Mouse (Mus musculus): Measurements from ENCODE around the gene Slc25a54. TPM values are rescaled to one million over a fixed set of nuclear protein-coding genes. Genes with fewer than 3 reads are reported as not detected.

Gene Slc25a54
- polyA plus RNA-seq, 1 experiment: not detected

GRCm38 (mm10) chr3:109129768-109130167, 49.5 kb downstream of the Slc25a54 start:
- no peak for TF ChIP-seq POLR2A (IDR thresholded peaks at IDR 0.05; ENCODE audit: borderline replicate concordance, insufficient read depth, low read length)
- no peak for TF ChIP-seq CTCF (IDR thresholded peaks at IDR 0.05; ENCODE audit: borderline replicate concordance, insufficient read depth, low read depth, low read length)
- Histone ChIP-seq H3K27me3 (ENCODE audit: control insufficient read depth, insufficient read depth, low read length) (no peaks in the 10 kb centered on the region), H3K27ac (ENCODE audit: insufficient read depth, low read length) (no peak overlapping the region), H3K4me3 (replicated peaks; ENCODE audit: insufficient read depth, low read depth, low read length) (no peak overlapping the region), H3K4me1 (ENCODE audit: control insufficient read depth, insufficient read depth, low read length) (no peaks in the 10 kb centered on the region)
- WGBS: 27% methylated on average over 5 of the region's 5 CpGs
- no peak for DNase-seq

- WGBS: 89% methylated on average over 4 of the region's 4 CpGs
- Histone ChIP-seq H3K27ac (ENCODE audit: insufficient read depth, low read length) (no peak overlapping the region), H3K4me3 (replicated peaks; ENCODE audit: insufficient read depth, low read depth, low read length) (no peak overlapping the region), H3K27me3 (ENCODE audit: control insufficient read depth, insufficient read depth, low read length) (no peaks in the 10 kb centered on the region), H3K4me1 (ENCODE audit: control insufficient read depth, insufficient read depth, low read length) (no peaks in the 10 kb centered on the region)
- DNase-seq: no peak
- TF ChIP-seq POLR2A (IDR thresholded peaks at IDR 0.05; ENCODE audit: borderline replicate concordance, insufficient read depth, low read length): no peak
- TF ChIP-seq CTCF (IDR thresholded peaks at IDR 0.05; ENCODE audit: borderline replicate concordance, insufficient read depth, low read depth, low read length): no peak
Measured at GRCm38 (mm10) chr3:109132966-109133365, 52.7 kb downstream of the Slc25a54 start.

- DNase-seq: no peak
- TF ChIP-seq POLR2A (IDR thresholded peaks at IDR 0.05; ENCODE audit: borderline replicate concordance, insufficient read depth, low read length) (no peak), CTCF (IDR thresholded peaks at IDR 0.05; ENCODE audit: borderline replicate concordance, insufficient read depth, low read depth, low read length) (no peak)
- H3K4me3 ChIP-seq (replicated peaks; ENCODE audit: insufficient read depth, low read depth, low read length): no peak overlapping the region
- no peaks in the 10 kb centered on the region for H3K27me3 ChIP-seq (ENCODE audit: control insufficient read depth, insufficient read depth, low read length)
- no peak overlapping the region for H3K27ac ChIP-seq (ENCODE audit: insufficient read depth, low read length)
- no peaks in the 10 kb centered on the region for H3K4me1 ChIP-seq (ENCODE audit: control insufficient read depth, insufficient read depth, low read length)
- 96% methylated on average over 15 of the region's 15 CpGs for WGBS
Measured at GRCm38 (mm10) chr3:109134036-109134435, 53.8 kb downstream of the Slc25a54 start.

- no peaks in the 10 kb centered on the region for H3K27me3 ChIP-seq (ENCODE audit: control insufficient read depth, insufficient read depth, low read length)
- 94% methylated on average over 1 of the region's 1 CpGs for WGBS
- no peak overlapping the region for H3K27ac ChIP-seq (ENCODE audit: insufficient read depth, low read length)
- no peak for DNase-seq
- no peaks in the 10 kb centered on the region for H3K4me1 ChIP-seq (ENCODE audit: control insufficient read depth, insufficient read depth, low read length)
- H3K4me3 ChIP-seq (replicated peaks; ENCODE audit: insufficient read depth, low read depth, low read length): no peak overlapping the region
- TF ChIP-seq POLR2A (IDR thresholded peaks at IDR 0.05; ENCODE audit: borderline replicate concordance, insufficient read depth, low read length): no peak
- no peak for TF ChIP-seq CTCF (IDR thresholded peaks at IDR 0.05; ENCODE audit: borderline replicate concordance, insufficient read depth, low read depth, low read length)
Measured at GRCm38 (mm10) chr3:109135352-109135751, 55.1 kb downstream of the Slc25a54 start.

GRCm38 (mm10) chr3:109152561-109152960, 72.3 kb downstream of the Slc25a54 start:
- Histone ChIP-seq H3K27ac (ENCODE audit: insufficient read depth, low read length) (no peak overlapping the region), H3K27me3 (ENCODE audit: control insufficient read depth, insufficient read depth, low read length) (no peaks in the 10 kb centered on the region), H3K4me3 (replicated peaks; ENCODE audit: insufficient read depth, low read depth, low read length) (no peak overlapping the region), H3K4me1 (ENCODE audit: control insufficient read depth, insufficient read depth, low read length) (no peaks in the 10 kb centered on the region)
- WGBS: 24% methylated on average over 4 of the region's 4 CpGs
- TF ChIP-seq CTCF (IDR thresholded peaks at IDR 0.05; ENCODE audit: borderline replicate concordance, insufficient read depth, low read depth, low read length) (no peak), POLR2A (IDR thresholded peaks at IDR 0.05; ENCODE audit: borderline replicate concordance, insufficient read depth, low read length) (no peak)
- peak in 1 of 2 experiments; percentile 46 for DNase-seq

- Histone ChIP-seq H3K4me3 (replicated peaks; ENCODE audit: insufficient read depth, low read depth, low read length) (no peak overlapping the region), H3K27ac (ENCODE audit: insufficient read depth, low read length) (no peak overlapping the region), H3K4me1 (ENCODE audit: control insufficient read depth, insufficient read depth, low read length) (no peaks in the 10 kb centered on the region), H3K27me3 (ENCODE audit: control insufficient read depth, insufficient read depth, low read length) (no peaks in the 10 kb centered on the region)
- TF ChIP-seq POLR2A (IDR thresholded peaks at IDR 0.05; ENCODE audit: borderline replicate concordance, insufficient read depth, low read length): no peak
- TF ChIP-seq CTCF (IDR thresholded peaks at IDR 0.05; ENCODE audit: borderline replicate concordance, insufficient read depth, low read depth, low read length): no peak
- 97% methylated on average over 6 of the region's 6 CpGs for WGBS
- DNase-seq: no peak
Measured at GRCm38 (mm10) chr3:109153410-109153809, 73.1 kb downstream of the Slc25a54 start.

- Histone ChIP-seq H3K27me3 (ENCODE audit: control insufficient read depth, insufficient read depth, low read length) (no peaks in the 10 kb centered on the region), H3K4me3 (replicated peaks; ENCODE audit: insufficient read depth, low read depth, low read length) (no peak overlapping the region), H3K27ac (ENCODE audit: insufficient read depth, low read length) (no peak overlapping the region), H3K4me1 (ENCODE audit: control insufficient read depth, insufficient read depth, low read length) (no peaks in the 10 kb centered on the region)
- TF ChIP-seq CTCF (IDR thresholded peaks at IDR 0.05; ENCODE audit: borderline replicate concordance, insufficient read depth, low read depth, low read length): no peak
- no peak for TF ChIP-seq POLR2A (IDR thresholded peaks at IDR 0.05; ENCODE audit: borderline replicate concordance, insufficient read depth, low read length)
- no peak for DNase-seq
- WGBS: 87% methylated on average over 4 of the region's 4 CpGs
Measured at GRCm38 (mm10) chr3:109155926-109156669, 75.8 kb downstream of the Slc25a54 start.

GRCm38 (mm10) chr3:109157481-109157880, 77.2 kb downstream of the Slc25a54 start:
- no peaks in the 10 kb centered on the region for H3K4me1 ChIP-seq (ENCODE audit: control insufficient read depth, insufficient read depth, low read length)
- DNase-seq: no peak
- no peak overlapping the region for H3K4me3 ChIP-seq (replicated peaks; ENCODE audit: insufficient read depth, low read depth, low read length)
- 86% methylated on average over 3 of the region's 3 CpGs for WGBS
- no peak for TF ChIP-seq POLR2A (IDR thresholded peaks at IDR 0.05; ENCODE audit: borderline replicate concordance, insufficient read depth, low read length)
- H3K27ac ChIP-seq (ENCODE audit: insufficient read depth, low read length): no peak overlapping the region
- H3K27me3 ChIP-seq (ENCODE audit: control insufficient read depth, insufficient read depth, low read length): no peaks in the 10 kb centered on the region

Measured in cerebellum, adult 2 months (tissue).